Mouse (Mus musculus) cortical plate, adult 2 months (tissue): Measurements from ENCODE around the gene Tmem132d. TPM values are rescaled to one million over a fixed set of nuclear protein-coding genes. Genes with fewer than 3 reads are reported as not detected.
"Not testable (repeated sequence)": the region's sequence is repeated elsewhere in the genome, so short reads cannot be mapped to it uniquely, and the experiment has no call there.

Experiments
- H3K27ac ChIP-seq: fragments of 200-500 bp; 2 replicates; pipeline ENCODE4 v1.5.1; 2012; ENCODE audit warnings: low read length, control low read depth, inconsistent platforms; ENCODE audit not compliant: insufficient read depth
- H3K4me1 ChIP-seq: fragments of 200-500 bp; 2 replicates; pipeline ENCODE4 v1.6.1; 2011; ENCODE audit warnings: low read length; ENCODE audit not compliant: control insufficient read depth, insufficient read depth
- H3K4me3 ChIP-seq: fragments of 200-500 bp; 2 replicates; pipeline ENCODE4 v1.5.1; 2011; ENCODE audit warnings: mild to moderate bottlenecking, low read length, control low read depth; ENCODE audit not compliant: insufficient read depth
- CTCF ChIP-seq: fragments of 200-500 bp; IDR thresholded peaks from 2 replicates; pipeline ENCODE4 v1.5.1; 2011; ENCODE audit warnings: mild to moderate bottlenecking, control low read depth, low read length; ENCODE audit not compliant: insufficient read depth; ENCODE audit errors: extremely low read depth
- POLR2A ChIP-seq: fragments of 200-500 bp; IDR thresholded peaks from 2 replicates; pipeline ENCODE4 v1.6.1; 2011; ENCODE audit warnings: mild to moderate bottlenecking, low read length, control low read depth; ENCODE audit not compliant: insufficient read depth; ENCODE audit errors: extremely low read depth
- polyA plus RNA-seq: library from polyadenylated mRNA; depleted of rRNA; stranded (reverse); fragments of >200 nt; gene quantifications from 2 replicates; pipeline ENCODE4 v1.2.3, GENCODE M21; 2012

Gene Tmem132d
- polyA plus RNA-seq, 1 experiment: 27.6 TPM

GRCm38 (mm10) chr5:128072616-128073015, 360.3 kb downstream of the Tmem132d start:
- Histone ChIP-seq H3K4me1 (no peaks in the 10 kb centered on the region), H3K4me3 (no peak overlapping the region), H3K27ac (no peak overlapping the region)
- TF ChIP-seq CTCF (no peak), POLR2A (no peak)

GRCm38 (mm10) chr5:128041781-128042180, 391.1 kb downstream of the Tmem132d start:
- Histone ChIP-seq H3K27ac (no peak overlapping the region), H3K4me1 (no peaks in the 10 kb centered on the region), H3K4me3 (no peak overlapping the region)
- TF ChIP-seq POLR2A: no peak
- no peak for TF ChIP-seq CTCF

GRCm38 (mm10) chr5:128040036-128040435, 392.8 kb downstream of the Tmem132d start:
- H3K27ac ChIP-seq: no peak overlapping the region
- no peak overlapping the region for H3K4me3 ChIP-seq
- TF ChIP-seq CTCF (no peak), POLR2A (no peak)
- no peaks in the 10 kb centered on the region for H3K4me1 ChIP-seq

GRCm38 (mm10) chr5:128027076-128027475, 405.8 kb downstream of the Tmem132d start:
- H3K4me1 ChIP-seq: peaks cover 8% of the 10 kb centered on the region; the same call in 1 of the 2 replicates
- TF ChIP-seq POLR2A (no peak), CTCF (no peak)

GRCm38 (mm10) chr5:128004666-128005065, 428.2 kb downstream of the Tmem132d start:
- TF ChIP-seq POLR2A: no peak
- TF ChIP-seq CTCF: no peak
- H3K4me1 ChIP-seq: peaks cover 3% of the 10 kb centered on the region
- no peak overlapping the region for H3K27ac ChIP-seq
- H3K4me3 ChIP-seq: no peak overlapping the region

More at GRCm38 (mm10) chr5:128027076-128027475, 405.8 kb downstream of the Tmem132d start:
- Histone ChIP-seq H3K4me3 (no peak overlapping the region), H3K27ac (no peak overlapping the region)

- Histone ChIP-seq H3K4me3 (no peak overlapping the region), H3K27ac (0 out of 2 replicates have a peak overlapping the region, but pooled peaks have one; percentile 33), H3K4me1 (peaks cover 1% of the 10 kb centered on the region)
- TF ChIP-seq POLR2A (no peak), CTCF (no peak)
These were observed 436.2 kb downstream of the Tmem132d start for GRCm38 (mm10) chr5:127996526-127997245.

- Histone ChIP-seq H3K4me1 (peaks cover 1% of the 10 kb centered on the region), H3K27ac (no peak overlapping the region), H3K4me3 (no peak overlapping the region)
- TF ChIP-seq CTCF: no peak
- TF ChIP-seq POLR2A: no peak
These were observed 439.4 kb downstream of the Tmem132d start for GRCm38 (mm10) chr5:127993460-127993859.

GRCm38 (mm10) chr5:127990826-127991225, 442.1 kb downstream of the Tmem132d start:
- H3K4me3 ChIP-seq: no peak overlapping the region
- no peak overlapping the region for H3K27ac ChIP-seq
- H3K4me1 ChIP-seq: no peaks in the 10 kb centered on the region; the same call in 1 of the 2 replicates
- TF ChIP-seq POLR2A (no peak), CTCF (no peak)

- H3K4me3 ChIP-seq, H3K27ac ChIP-seq, H3K4me1 ChIP-seq: not testable (repeated sequence)
These were observed 452.9 kb downstream of the Tmem132d start for GRCm38 (mm10) chr5:127980003-127980358.

GRCm38 (mm10) chr5:127979329-127980002, 453.4 kb downstream of the Tmem132d start:
- Histone ChIP-seq H3K4me1 (no peaks in the 10 kb centered on the region), H3K27ac (no peak overlapping the region), H3K4me3 (no peak overlapping the region)
- TF ChIP-seq CTCF (no peak), POLR2A (no peak)
